10 mouse cellular contexts compared by ENCODE assay signal in the genomic region with DNA sequence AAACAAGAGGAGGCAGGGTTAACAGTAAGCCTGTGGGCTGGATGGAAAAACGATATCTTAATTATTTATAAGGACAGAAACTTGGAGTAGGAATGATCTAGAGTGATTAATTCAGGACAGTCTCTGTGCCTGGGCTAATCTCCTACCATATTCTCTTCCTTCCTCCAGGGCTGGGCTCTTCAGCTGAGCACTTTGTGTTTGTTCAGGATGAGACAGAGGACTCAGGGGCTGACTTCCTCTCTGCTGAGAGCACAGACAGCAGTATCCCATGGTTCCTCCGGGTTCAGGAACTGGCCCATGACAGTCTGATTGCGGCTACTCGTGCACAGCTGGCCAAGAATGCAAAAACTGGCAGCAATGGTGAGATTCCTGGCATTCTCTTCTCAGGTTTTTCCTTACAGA. TPM values are rescaled to one million over a fixed set of nuclear protein-coding genes. Genes with fewer than 3 reads are reported as not detected.
DNase-seq lines count a peak whose midpoint lies in the region; ATAC-seq and TF ChIP-seq lines count a peak whose summit lies in the region.
"Had no signal": no experiment of that assay in that cellular context is flagged by ENCODE, and none has a peak within 500 bp of the region (broad histone marks: within the 10 kb centered on the region; RNA-seq: fewer than 3 reads in every experiment).

No protein-coding gene starts in this region.

- no peak overlapping the region for H3K4me3 ChIP-seq in limb, embryonic 14.5 days (replicated peaks; ENCODE audit: low read length)
- H3K4me3 ChIP-seq in limb, embryonic 10.5 days, result no peak overlapping the region
- H3K4me3 ChIP-seq in heart, embryonic 12.5 days, result no peak overlapping the region
- H3K4me3 ChIP-seq in intestine, postnatal 0 days (ENCODE audit: low read depth, low read length), result no peak overlapping the region
- H3K4me3 ChIP-seq: midbrain, embryonic 12.5 days; neural tube, embryonic 15.5 days had no signal

- no peak overlapping the region for H3K9ac ChIP-seq in limb, embryonic 14.5 days (ENCODE audit: low read depth, low read length, severe bottlenecking)
- H3K9ac ChIP-seq in heart, embryonic 12.5 days, result peak overlapping the region; percentile 47; the same call in 1 of the 2 replicates
- no peak overlapping the region for H3K9ac ChIP-seq in intestine, postnatal 0 days (ENCODE audit: low read depth, low read length)
- H3K9ac ChIP-seq: midbrain, embryonic 12.5 days; neural tube, embryonic 15.5 days had no signal

- H3K27me3 ChIP-seq in limb, embryonic 14.5 days (ENCODE audit: control insufficient read depth, insufficient read depth, low read length), result no peaks in the 10 kb centered on the region
- H3K27me3 ChIP-seq in limb, embryonic 10.5 days (ENCODE audit: low read depth, poor library complexity, severe bottlenecking), result no peaks in the 10 kb centered on the region
- H3K27me3 ChIP-seq in heart, embryonic 12.5 days (replicated peaks), result no peaks in the 10 kb centered on the region
- no peaks in the 10 kb centered on the region for H3K27me3 ChIP-seq in intestine, postnatal 0 days (replicated peaks; ENCODE audit: control insufficient read depth, insufficient read depth, low read length)
- H3K27me3 ChIP-seq: midbrain, embryonic 12.5 days; neural tube, embryonic 15.5 days had no signal

- no peak overlapping the region for H3K4me2 ChIP-seq in limb, embryonic 14.5 days (replicated peaks; ENCODE audit: low read depth, low read length, severe bottlenecking)
- no peak overlapping the region for H3K4me2 ChIP-seq in heart, embryonic 12.5 days
- no peak overlapping the region for H3K4me2 ChIP-seq in intestine, postnatal 0 days (replicated peaks; ENCODE audit: low read depth)
- H3K4me2 ChIP-seq: midbrain, embryonic 12.5 days; neural tube, embryonic 15.5 days had no signal

- peak; percentile 17 for DNase-seq in limb, embryonic 14.5 days (ENCODE audit: low spot score)
- DNase-seq in limb, embryonic 10.5 days (ENCODE audit: low spot score), result no peak
- DNase-seq in lung, postnatal 4 days, result peak; percentile 10 to 25
- no peak for DNase-seq in thymus, postnatal 4 days

- ATAC-seq in limb, embryonic 14.5 days (ENCODE audit: low FRiP score, low read depth), result no peak
- ATAC-seq in heart, embryonic 12.5 days (ENCODE audit: insufficient number of reproducible peaks, low FRiP score), result peak; percentile 45; the same call in 1 of the 2 replicates
- no peak for ATAC-seq in intestine, postnatal 0 days
- no peak for ATAC-seq in frontal cortex, adult (ENCODE audit: low TSS enrichment)
- ATAC-seq: hindbrain, embryonic 16.5 days had no signal

- H3K4me1 ChIP-seq in limb, embryonic 14.5 days (ENCODE audit: control insufficient read depth, insufficient read depth, low read length), result no peaks in the 10 kb centered on the region
- H3K4me1 ChIP-seq in limb, embryonic 10.5 days, result no peaks in the 10 kb centered on the region
- peaks cover 13% of the 10 kb centered on the region for H3K4me1 ChIP-seq in heart, embryonic 12.5 days (replicated peaks)
- no peaks in the 10 kb centered on the region for H3K4me1 ChIP-seq in intestine, postnatal 0 days (replicated peaks; ENCODE audit: control insufficient read depth, insufficient read depth, low read length)
- H3K4me1 ChIP-seq: midbrain, embryonic 12.5 days; neural tube, embryonic 15.5 days had no signal

- H3K27ac ChIP-seq in limb, embryonic 14.5 days (replicated peaks; ENCODE audit: low read depth, low read length), result no peak overlapping the region
- H3K27ac ChIP-seq in limb, embryonic 10.5 days, result no peak overlapping the region
- H3K27ac ChIP-seq in heart, embryonic 12.5 days (ENCODE audit: poor library complexity, severe bottlenecking), result no peak overlapping the region; the same call in 1 of the 2 replicates
- peak overlapping the region; percentile 15; the same call in 1 of the 2 replicates for H3K27ac ChIP-seq in intestine, postnatal 0 days (ENCODE audit: low read depth, low read length)
- H3K27ac ChIP-seq: midbrain, embryonic 12.5 days; neural tube, embryonic 15.5 days had no signal

- TF ChIP-seq POLR2A in limb, embryonic 14.5 days (IDR thresholded peaks at IDR 0.05; ENCODE audit: borderline replicate concordance, extremely low read depth, insufficient read depth, insufficient read length), result no peak

- no peak for TF ChIP-seq CTCF in intestine, postnatal 0 days (IDR thresholded peaks at IDR 0.05; ENCODE audit: low read depth)

- H3K36me3 ChIP-seq in limb, embryonic 14.5 days (ENCODE audit: control insufficient read depth, insufficient read depth, low read length), result peaks cover 64% of the 10 kb centered on the region
- peaks cover 87% of the 10 kb centered on the region for H3K36me3 ChIP-seq in limb, embryonic 10.5 days
- H3K36me3 ChIP-seq in heart, embryonic 12.5 days, result peaks cover 66% of the 10 kb centered on the region
- peaks cover 52% of the 10 kb centered on the region for H3K36me3 ChIP-seq in intestine, postnatal 0 days (ENCODE audit: control insufficient read depth, insufficient read depth)

- H3K9me3 ChIP-seq in limb, embryonic 14.5 days (ENCODE audit: control insufficient read depth, low read length), result no peaks in the 10 kb centered on the region
- no peaks in the 10 kb centered on the region for H3K9me3 ChIP-seq in limb, embryonic 10.5 days (replicated peaks)
- no peaks in the 10 kb centered on the region for H3K9me3 ChIP-seq in heart, embryonic 12.5 days (replicated peaks)
- no peaks in the 10 kb centered on the region for H3K9me3 ChIP-seq in intestine, postnatal 0 days (ENCODE audit: control insufficient read depth)
- H3K9me3 ChIP-seq: midbrain, embryonic 12.5 days; neural tube, embryonic 15.5 days had no signal

- WGBS in limb, embryonic 14.5 days, result 79% methylated on average over 4 of the region's 4 CpGs
- 85% methylated on average over 4 of the region's 4 CpGs for WGBS in limb, embryonic 10.5 days
- WGBS in heart, embryonic 12.5 days, result 40% methylated on average over 4 of the region's 4 CpGs
- 61% methylated on average over 4 of the region's 4 CpGs for WGBS in intestine, postnatal 0 days

RNA-seq across cellular contexts. Expression of a gene that starts 10.5 kb away (rescaled TPM):
- polyA plus RNA-seq in limb, embryonic 14.5 days (2012; rRNA removed), result 63.6 and 67.3 TPM in 2 replicates
- polyA plus RNA-seq in limb, embryonic 14.5 days (2014; fragmentation: Nextera tagmentation; extraction: Ambion mirVana), result 81.7 and 82.2 TPM in 2 replicates
- polyA plus RNA-seq in limb, embryonic 10.5 days (2016; fragmentation: Nextera tagmentation; extraction: Ambion mirVana), result 106 and 137 TPM in 2 replicates
- polyA plus RNA-seq in heart, embryonic 12.5 days (2016; fragmentation: Nextera tagmentation; extraction: Ambion mirVana), result 53.1 and 59.9 TPM in 2 replicates
- polyA plus RNA-seq in intestine, postnatal 0 days (2015; fragmentation: Nextera tagmentation; extraction: Ambion mirVana), result 34.2 and 34.5 TPM in 2 replicates

RNA-seq across cellular contexts. Expression of a gene that starts 34.3 kb away (rescaled TPM):
- polyA plus RNA-seq in limb, embryonic 14.5 days (2012; rRNA removed), result 49.2 and 63.5 TPM in 2 replicates
- polyA plus RNA-seq in limb, embryonic 14.5 days (2014; fragmentation: Nextera tagmentation; extraction: Ambion mirVana), result 42.4 and 44.8 TPM in 2 replicates
- 47.0 and 49.4 TPM in 2 replicates for polyA plus RNA-seq in limb, embryonic 10.5 days (2016; fragmentation: Nextera tagmentation; extraction: Ambion mirVana)
- 59.2 and 61.6 TPM in 2 replicates for polyA plus RNA-seq in heart, embryonic 12.5 days (2016; fragmentation: Nextera tagmentation; extraction: Ambion mirVana)
- 21.5 and 23.2 TPM in 2 replicates for polyA plus RNA-seq in intestine, postnatal 0 days (2015; fragmentation: Nextera tagmentation; extraction: Ambion mirVana)

RNA-seq across cellular contexts. Expression of a gene that starts 34.5 kb away (rescaled TPM):
- 3.4 and 4.7 TPM in 2 replicates for polyA plus RNA-seq in limb, embryonic 14.5 days (2012; rRNA removed)
- polyA plus RNA-seq in limb, embryonic 14.5 days (2014; fragmentation: Nextera tagmentation; extraction: Ambion mirVana), result 2.1 and 2.8 TPM in 2 replicates
- 3.7 TPM in 2 replicates for polyA plus RNA-seq in limb, embryonic 10.5 days (2016; fragmentation: Nextera tagmentation; extraction: Ambion mirVana)
- polyA plus RNA-seq in heart, embryonic 12.5 days (2016; fragmentation: Nextera tagmentation; extraction: Ambion mirVana), result 5.0 and 5.2 TPM in 2 replicates
- polyA plus RNA-seq in intestine, postnatal 0 days (2015; fragmentation: Nextera tagmentation; extraction: Ambion mirVana), result 0.91 and 1.4 TPM in 2 replicates

RNA-seq across cellular contexts. Expression of a gene that starts 42.1 kb away (rescaled TPM):
- 8.5 and 11.0 TPM in 2 replicates for polyA plus RNA-seq in limb, embryonic 14.5 days (2012; rRNA removed)
- 13.8 and 15.2 TPM in 2 replicates for polyA plus RNA-seq in limb, embryonic 14.5 days (2014; fragmentation: Nextera tagmentation; extraction: Ambion mirVana)
- 12.9 and 14.6 TPM in 2 replicates for polyA plus RNA-seq in limb, embryonic 10.5 days (2016; fragmentation: Nextera tagmentation; extraction: Ambion mirVana)
- 75.8 and 77.5 TPM in 2 replicates for polyA plus RNA-seq in heart, embryonic 12.5 days (2016; fragmentation: Nextera tagmentation; extraction: Ambion mirVana)
- 35.3 and 41.2 TPM in 2 replicates for polyA plus RNA-seq in intestine, postnatal 0 days (2015; fragmentation: Nextera tagmentation; extraction: Ambion mirVana)

Comparison
In these comparisons a context has a peak if more than half of its experiments do, and no peak if none do; other contexts are left out.
1. DNase-seq: peak in limb, embryonic 14.5 days (single experiment) and lung, postnatal 4 days (2 of 2); none in limb, embryonic 10.5 days (single experiment) and thymus, postnatal 4 days (single experiment).